Mouse (Mus musculus) Patski (cell line): ENCODE results near the gene Xxylt1. TPM values are rescaled to one million over a fixed set of nuclear protein-coding genes. Genes with fewer than 3 reads are reported as not detected.

ENCODE experiments used
- ATAC-seq: fragments of 100-300 bp; one replicate; pipeline ENCODE4 v1.8.0; 2021
- CTCF ChIA-PET: fragments of 350-600 bp; sonication (Branson Sonifier 250); formaldehyde crosslinking; loops from one replicate; lab custom pipeline; 2022; ENCODE audit warnings: inconsistent platforms; lab: Charles Lee
- POLR2A ChIA-PET: fragments of 350-600 bp; sonication (Branson Sonifier 250); formaldehyde crosslinking; loops from one replicate; lab custom pipeline; 2022; ENCODE audit warnings: antibody characterized with exemption, inconsistent platforms; lab: Charles Lee
- DNase-seq: peaks from one replicate; pipeline ENCODE4 v3.0.0-alpha.2; 2011; ENCODE audit warnings: low read depth, low spot score
- H3K27me3 ChIP-seq: fragments of 371-371 bp; one replicate; pipeline ENCODE4 v1.5.1; 2021
- CTCF ChIP-seq: fragments of 100-300 bp; IDR thresholded peaks from one replicate; pipeline ENCODE4 v1.5.1; 2021
- in situ Hi-C: fragments of 300-500 bp; cut with MboI; formaldehyde crosslinking; loops from 3 replicates; pipeline ENCODE4 v1.11.1; 2018; ENCODE audit warnings: low pct_unique_long_range_greater_than_20kb, mixed read lengths
- polyA plus RNA-seq: library from polyadenylated mRNA; unstranded; gene quantifications from one replicate; pipeline ENCODE4 v1.2.3, GENCODE M21; 2021

The Xxylt1 gene
- polyA plus RNA-seq, 1 experiment from 2014 or later = 27.6 TPM

DNA sequence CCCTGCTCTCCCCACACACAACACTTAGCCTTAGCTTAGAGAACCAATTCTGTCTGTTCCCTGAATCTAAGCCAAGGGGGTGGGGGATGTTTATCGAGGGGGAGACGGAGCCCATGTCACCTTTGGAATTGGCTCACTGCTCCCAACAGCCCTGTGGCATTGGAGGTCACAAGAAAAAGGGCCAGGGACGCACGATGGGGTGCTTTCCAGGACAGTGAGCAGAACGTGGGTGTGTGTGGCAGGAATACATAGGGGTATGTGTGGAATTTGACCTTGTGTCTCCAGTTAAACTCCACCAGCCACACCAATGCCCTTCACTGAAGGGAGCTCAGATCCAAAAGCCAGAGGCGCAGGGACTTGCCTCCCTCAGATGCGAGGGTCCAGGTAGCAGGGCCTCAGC is 116.3 kb downstream of the Xxylt1 start:
- no peaks in the 10 kb centered on the region for H3K27me3 ChIP-seq
- peak; percentile 41 for ATAC-seq
- TF ChIP-seq CTCF = no peak
- ChIA-PET POLR2A (interaction anchor here (0.6 to 1.5 kb wide), 4 partner anchors 19 to 364 kb away, joined by 3 to 4 read pairs (median 4); no protein-coding TSS in a partner anchor), CTCF (no interaction called here)
- in situ Hi-C loops = no loop called here
- no peak for DNase-seq

DNA sequence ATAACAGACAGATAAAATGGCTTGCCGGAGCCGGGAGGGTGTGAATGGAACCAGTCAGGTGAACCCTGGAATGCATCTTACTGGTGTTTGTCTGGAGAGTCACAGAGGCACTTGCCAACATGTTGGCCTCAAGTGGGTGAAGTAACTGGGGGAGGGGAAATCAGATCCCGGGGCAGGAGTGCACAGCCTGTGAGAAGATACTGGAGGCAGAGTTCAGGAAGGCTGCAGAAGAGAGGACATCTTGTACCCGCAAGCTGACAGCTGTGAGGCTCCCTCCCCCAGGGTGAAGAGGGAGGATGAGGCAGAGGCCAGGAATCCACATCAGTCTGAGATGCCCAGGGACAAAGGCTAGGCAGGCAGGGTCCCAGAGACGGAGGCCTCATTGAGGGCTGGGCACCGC is 116.8 kb downstream of the Xxylt1 start:
- TF ChIP-seq CTCF = no peak
- in situ Hi-C loops = no loop called here
- POLR2A ChIA-PET = interaction anchor here (0.6 to 1.5 kb wide), 4 partner anchors 20 to 363 kb away, joined by 3 to 4 read pairs (median 4); no protein-coding TSS in a partner anchor
- CTCF ChIA-PET = no interaction called here
- DNase-seq = no peak
- no peaks in the 10 kb centered on the region for H3K27me3 ChIP-seq
- ATAC-seq = peak; percentile 40

DNA sequence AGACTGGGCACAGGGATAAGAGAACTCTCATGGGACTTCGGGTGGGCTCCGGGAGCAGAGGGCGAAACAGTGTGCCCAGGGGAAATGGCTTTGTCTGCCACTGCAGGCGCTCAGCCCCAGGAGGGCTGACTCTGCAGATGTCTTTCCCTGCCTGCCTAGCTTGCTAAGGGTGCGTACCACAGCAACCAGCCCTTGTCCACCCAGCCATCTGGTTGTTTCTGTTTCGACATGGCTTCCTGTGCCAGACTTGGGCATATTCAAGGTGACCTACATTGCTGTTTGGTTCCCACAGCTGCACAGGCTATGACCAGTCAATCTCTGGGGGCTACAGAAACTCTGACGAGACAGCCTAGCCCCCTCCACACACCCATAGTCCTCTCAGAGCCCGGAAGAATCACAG is 118.7 kb downstream of the Xxylt1 start:
- no peaks in the 10 kb centered on the region for H3K27me3 ChIP-seq
- no peak for ATAC-seq
- in situ Hi-C loops = no loop called here
- DNase-seq = no peak
- ChIA-PET CTCF (interaction anchor here (1.0 kb wide), 1 partner anchor 16 kb away, joined by 4 read pairs; no protein-coding TSS in a partner anchor), POLR2A (no interaction called here)
- no peak for TF ChIP-seq CTCF

DNA sequence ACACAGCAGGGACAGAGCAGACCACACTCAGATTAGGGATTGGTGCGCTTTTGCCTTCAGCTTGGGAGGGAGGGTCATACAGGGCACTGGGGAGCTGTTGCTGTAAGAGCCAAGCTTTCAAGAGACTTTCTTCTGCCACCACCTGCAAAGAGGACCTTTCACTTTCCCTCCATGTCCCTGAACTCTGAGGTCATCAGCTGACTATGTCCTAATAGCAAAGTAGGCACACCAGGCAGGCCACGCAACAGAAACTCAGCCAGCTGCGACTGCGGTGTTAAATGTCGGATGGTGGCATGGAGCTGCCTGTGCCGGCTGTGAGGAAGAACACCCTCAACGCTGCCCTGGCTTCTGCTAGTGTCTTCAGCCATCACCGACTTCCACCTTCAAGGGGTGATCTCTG is 120.1 kb downstream of the Xxylt1 start:
- ChIA-PET POLR2A (no interaction called here), CTCF (interaction anchor here (0.9 kb wide), 1 partner anchor 60 kb away, joined by 3 read pairs; no protein-coding TSS in a partner anchor)
- in situ Hi-C loops = no loop called here
- DNase-seq = no peak
- no peak for TF ChIP-seq CTCF
- H3K27me3 ChIP-seq = no peaks in the 10 kb centered on the region
- no peak for ATAC-seq

DNA sequence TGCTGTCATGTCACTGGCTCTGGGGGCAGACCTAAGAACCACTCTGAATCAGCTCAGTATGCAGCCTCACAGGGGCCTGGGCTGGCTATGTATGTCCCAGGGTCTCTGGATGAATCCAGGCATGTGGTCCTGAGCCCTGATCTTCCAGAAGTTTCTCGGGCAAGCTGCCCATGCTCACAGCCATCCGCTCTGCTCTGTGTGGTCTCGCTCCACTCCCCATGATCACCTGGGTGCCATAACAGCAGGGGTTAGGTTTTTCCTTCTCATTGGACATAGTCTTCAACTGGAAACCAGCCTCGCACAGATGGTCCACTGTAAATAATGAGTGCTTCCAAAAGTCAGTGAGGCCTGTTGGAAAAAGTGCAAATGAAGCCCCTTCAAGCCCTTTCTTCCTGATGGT is 121.0 kb downstream of the Xxylt1 start:
- ATAC-seq (no peak), DNase-seq (no peak)
- POLR2A ChIA-PET = no interaction called here
- no peak for TF ChIP-seq CTCF
- CTCF ChIA-PET = no interaction called here
- in situ Hi-C loops = no loop called here
- H3K27me3 ChIP-seq = no peaks in the 10 kb centered on the region

DNA sequence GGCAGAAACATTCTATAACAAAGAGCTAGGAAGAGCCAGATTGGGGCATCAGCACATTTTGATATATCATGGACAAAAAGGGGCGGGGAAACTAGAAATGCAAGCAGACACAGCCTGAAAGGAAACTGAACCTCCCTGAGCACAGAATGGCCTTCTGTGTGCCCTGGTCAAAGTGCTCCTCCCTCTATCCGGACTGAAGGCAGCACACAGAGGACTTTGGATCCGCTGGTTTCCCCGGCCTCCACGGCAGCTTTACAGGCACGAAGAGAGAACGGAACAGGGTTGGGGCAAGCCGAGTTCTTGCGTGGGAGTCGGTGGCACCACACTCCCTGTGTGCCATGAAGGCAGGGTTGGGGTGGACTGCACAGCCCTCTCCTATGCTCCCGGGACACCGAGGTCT is 121.5 kb downstream of the Xxylt1 start:
- no peaks in the 10 kb centered on the region for H3K27me3 ChIP-seq
- ChIA-PET CTCF (no interaction called here), POLR2A (no interaction called here)
- DNase-seq (no peak), ATAC-seq (no peak)
- no peak for TF ChIP-seq CTCF
- in situ Hi-C loops = no loop called here

DNA sequence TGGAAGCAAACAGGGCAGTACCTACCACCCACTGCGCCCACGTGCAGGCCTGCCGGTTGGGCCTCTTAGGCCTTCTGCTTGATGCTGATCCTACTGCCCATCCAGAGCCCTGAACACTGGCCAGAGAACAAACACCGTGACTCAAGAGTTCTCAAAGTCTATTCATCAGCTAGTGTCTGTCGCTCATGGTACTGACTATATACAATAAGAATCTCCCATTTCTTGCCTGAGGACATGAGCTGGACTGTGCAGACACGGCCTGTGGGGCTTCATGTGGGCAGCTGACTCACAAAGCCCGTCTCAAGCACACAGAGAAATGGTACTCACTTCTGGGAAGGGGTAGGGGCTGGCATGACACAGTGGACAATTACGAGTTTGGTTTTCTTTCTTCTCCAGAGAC is 125.1 kb downstream of the Xxylt1 start:
- POLR2A ChIA-PET = interaction anchor here (1.0 to 1.3 kb wide), 3 partner anchors 10 to 21 kb away, joined by 3 read pairs; no protein-coding TSS in a partner anchor
- DNase-seq = no peak
- no peaks in the 10 kb centered on the region for H3K27me3 ChIP-seq
- in situ Hi-C loops = no loop called here
- TF ChIP-seq CTCF = no peak
- ATAC-seq = no peak
- CTCF ChIA-PET = no interaction called here

DNA sequence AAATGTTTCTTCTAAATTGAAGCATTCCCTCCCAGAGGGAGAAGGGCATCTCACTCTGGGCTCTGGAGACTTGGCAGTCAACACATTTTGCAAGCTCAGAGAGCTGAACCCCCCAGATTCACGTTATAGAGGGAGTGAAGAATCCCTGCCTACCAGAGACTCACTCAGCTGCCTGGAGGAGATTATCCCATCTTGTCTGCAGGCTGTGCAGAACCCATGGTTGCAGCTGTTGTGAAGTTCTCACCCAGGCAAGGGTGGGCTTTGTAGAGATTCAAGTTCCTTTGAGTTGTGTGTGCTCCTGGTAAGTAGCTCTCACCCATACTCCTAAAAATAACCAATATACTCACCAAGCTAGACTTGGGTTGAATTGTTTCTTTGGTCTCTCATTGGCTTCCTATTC is 132.6 kb downstream of the Xxylt1 start:
- in situ Hi-C loops = loop anchor here (25.0 kb wide), 1 partner anchor 1989 kb away; no protein-coding TSS in a partner anchor
- no peak for TF ChIP-seq CTCF
- CTCF ChIA-PET = no interaction called here

DNA sequence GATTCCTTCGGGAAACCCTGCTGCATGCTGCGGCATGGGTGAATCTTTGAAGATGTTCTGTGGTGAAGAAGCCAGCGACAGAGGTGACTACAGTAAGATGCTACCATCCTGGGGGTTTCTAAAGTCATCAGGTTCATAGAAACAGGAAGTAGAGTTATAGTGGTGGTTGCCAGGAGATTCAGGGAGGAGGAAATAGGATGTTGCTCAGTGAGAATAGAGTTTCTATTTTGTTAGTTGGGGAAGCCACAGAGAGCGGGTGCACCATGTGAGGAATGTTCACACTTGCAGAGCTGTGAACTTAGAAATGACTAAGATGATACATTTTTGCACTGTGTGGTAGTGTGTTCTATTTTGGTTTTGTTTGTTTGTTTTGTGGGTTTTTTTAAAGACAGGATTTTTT is 133.0 kb downstream of the Xxylt1 start:
- no peak for ATAC-seq
- no peak for TF ChIP-seq CTCF
- in situ Hi-C loops = loop anchor here (25.0 kb wide), 1 partner anchor 1989 kb away; no protein-coding TSS in a partner anchor

More for the DNA sequence above, 132.6 kb downstream of the Xxylt1 start:
- POLR2A ChIA-PET = no interaction called here
- ATAC-seq (no peak), DNase-seq (no peak)
- H3K27me3 ChIP-seq = no peaks in the 10 kb centered on the region

DNA sequence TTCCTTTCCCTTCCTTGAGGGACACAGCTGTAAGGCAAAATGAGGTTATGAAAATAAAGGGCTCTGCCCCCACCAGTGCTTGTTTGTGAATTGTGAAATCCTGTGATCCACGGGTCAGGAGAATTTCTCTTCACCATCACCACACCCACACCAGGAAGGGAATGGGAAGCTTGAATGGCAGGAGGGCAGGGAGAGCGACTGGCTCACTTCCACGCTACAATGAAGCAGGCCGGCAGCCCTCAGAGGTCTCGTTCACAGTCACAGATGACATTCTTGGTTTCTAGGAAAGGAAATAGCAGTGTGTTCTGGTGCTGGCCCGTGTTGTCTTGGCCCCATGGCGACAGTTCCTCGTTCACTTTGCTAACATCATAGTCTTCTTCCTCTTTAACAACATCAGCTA is 136.3 kb downstream of the Xxylt1 start:
- in situ Hi-C loops = loop anchor here (25.0 kb wide), 1 partner anchor 1992 kb away; no protein-coding TSS in a partner anchor
- no peaks in the 10 kb centered on the region for H3K27me3 ChIP-seq
- DNase-seq (no peak), ATAC-seq (no peak)
- no peak for TF ChIP-seq CTCF
- POLR2A ChIA-PET = interaction anchor here (1.3 kb wide), 1 partner anchor 11 kb away, joined by 3 read pairs; no protein-coding TSS in a partner anchor
- CTCF ChIA-PET = no interaction called here

More for the DNA sequence above, 133.0 kb downstream of the Xxylt1 start:
- no peaks in the 10 kb centered on the region for H3K27me3 ChIP-seq
- DNase-seq = no peak
- CTCF ChIA-PET = no interaction called here
- POLR2A ChIA-PET = no interaction called here

DNA sequence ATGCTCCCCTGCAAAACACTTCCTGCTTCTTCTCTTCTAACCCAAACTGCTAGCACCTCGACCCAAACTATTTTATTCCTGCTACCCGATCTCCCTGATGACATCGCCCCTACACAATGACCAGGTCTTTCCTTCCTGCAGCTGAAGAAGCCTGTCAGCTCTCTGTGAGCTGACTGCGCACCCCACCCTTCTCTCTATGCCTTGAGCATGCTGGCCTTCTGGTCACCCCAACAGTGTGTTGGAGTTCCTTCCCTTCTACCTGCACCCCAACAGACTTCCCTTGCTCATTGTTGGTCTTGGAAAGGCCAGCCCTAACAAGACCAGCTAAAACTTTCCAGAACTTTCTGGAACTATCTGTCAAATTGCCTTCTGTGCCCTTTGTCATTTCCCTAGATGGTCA is 137.3 kb downstream of the Xxylt1 start:
- in situ Hi-C loops = loop anchor here (25.0 kb wide), 1 partner anchor 1993 kb away; no protein-coding TSS in a partner anchor
- ATAC-seq = no peak
- POLR2A ChIA-PET = interaction anchor here (0.6 kb wide), 1 partner anchor 341 kb away, joined by 4 read pairs; no protein-coding TSS in a partner anchor
- no peaks in the 10 kb centered on the region for H3K27me3 ChIP-seq
- TF ChIP-seq CTCF = no peak
- CTCF ChIA-PET = no interaction called here
- no peak for DNase-seq
